Mouse (Mus musculus): ENCODE results near the gene Arhgap21.

Arhgap21 gene

GRCm38 (mm10) chr2:20966176-20967100 lies 2.2 kb downstream of the Arhgap21 start:
- DNase-seq, result peak; percentile 15

- DNase-seq, result no peak
These were observed 3.3 kb downstream of the Arhgap21 start for GRCm38 (mm10) chr2:20965361-20965760.

GRCm38 (mm10) chr2:20964461-20964860 lies 4.2 kb downstream of the Arhgap21 start:
- no peak for DNase-seq

- DNase-seq, result no peak
These were observed 5.4 kb downstream of the Arhgap21 start for GRCm38 (mm10) chr2:20963226-20963805.

- no peak for DNase-seq
These were observed 6.4 kb downstream of the Arhgap21 start for GRCm38 (mm10) chr2:20962284-20962683.

DNA sequence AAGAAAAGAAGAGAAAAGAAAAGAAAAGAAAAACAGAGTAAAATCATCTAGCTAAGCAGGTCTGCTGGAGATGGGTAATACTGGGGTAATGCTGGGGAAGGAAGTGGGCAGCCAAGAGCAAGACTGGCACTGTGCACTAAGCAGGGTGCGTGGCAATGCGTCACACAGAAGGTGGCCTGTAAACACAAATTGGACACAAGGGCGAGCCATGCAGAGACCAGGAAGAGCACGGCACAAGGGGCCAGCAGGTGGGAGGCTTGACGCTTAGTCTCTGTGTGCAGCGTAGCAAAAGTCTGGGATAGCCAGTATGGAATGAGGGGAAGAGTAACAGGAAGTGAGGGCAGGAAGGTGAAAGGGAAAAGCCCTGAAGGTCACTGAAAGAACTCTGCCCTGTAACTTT lies 6.9 kb downstream of the Arhgap21 start:
- DNase-seq, result peak; percentile 40

GRCm38 (mm10) chr2:20961295-20961694 lies 7.4 kb downstream of the Arhgap21 start:
- peak; percentile 27 for DNase-seq

DNA sequence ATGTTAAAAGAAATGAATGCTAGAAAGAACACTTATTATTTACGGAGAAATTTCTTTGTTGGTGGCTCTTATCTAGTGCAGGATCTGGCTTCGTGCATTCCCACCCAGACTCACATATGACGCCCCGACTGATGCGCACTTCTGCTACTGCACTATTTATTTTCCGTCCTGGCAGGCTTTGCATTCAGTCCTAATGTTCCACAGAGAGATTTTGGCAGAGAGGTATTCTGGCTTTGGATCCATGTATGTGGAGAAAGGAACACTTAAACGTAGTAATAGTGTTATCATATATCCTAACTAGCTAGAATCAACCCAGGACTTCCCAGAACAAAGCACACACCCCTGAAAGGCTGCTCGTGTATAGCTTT lies 8.0 kb downstream of the Arhgap21 start:
- no peak for DNase-seq

GRCm38 (mm10) chr2:20959906-20960667 lies 8.6 kb downstream of the Arhgap21 start:
- no peak for DNase-seq

DNA sequence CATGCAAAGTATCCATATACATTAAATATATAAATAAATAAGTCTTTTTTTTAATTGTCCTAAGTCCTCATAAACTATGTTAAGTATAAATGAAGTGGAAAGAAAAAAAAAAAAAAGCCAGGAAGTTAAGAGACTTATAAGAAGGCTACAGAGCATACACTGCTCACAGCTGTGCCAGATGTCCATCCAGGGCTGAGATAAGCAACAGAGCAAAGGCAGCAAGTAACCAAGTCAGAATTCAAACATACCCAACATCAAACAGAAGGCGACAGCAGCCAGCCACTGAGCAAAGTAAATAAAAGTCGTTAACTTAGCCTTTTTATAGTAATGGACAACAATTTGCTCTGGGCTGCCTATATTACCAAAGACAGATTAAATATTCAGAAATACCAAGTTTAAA lies 9.6 kb downstream of the Arhgap21 start:
- DNase-seq, result no peak

DNA sequence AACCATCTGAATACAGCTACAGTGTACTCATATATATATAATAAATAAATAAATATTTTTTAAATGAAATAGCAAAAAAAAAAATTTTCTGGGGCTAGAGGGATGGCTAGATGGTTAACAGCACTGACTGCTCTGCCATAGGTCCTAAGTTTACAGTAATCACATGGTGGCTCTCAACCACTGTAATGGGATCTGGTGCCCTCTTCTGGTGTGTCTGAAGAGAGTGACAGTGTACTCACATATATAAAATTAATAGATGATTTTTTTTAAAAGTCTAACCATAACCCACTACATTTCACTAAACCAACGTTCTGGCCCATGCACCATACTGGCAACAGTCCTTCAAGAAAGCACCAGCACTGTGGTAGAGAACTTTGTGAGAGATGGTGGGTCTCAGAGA lies 10.7 kb downstream of the Arhgap21 start:
- DNase-seq, result no peak

- no peak for DNase-seq
These were observed 12.0 kb downstream of the Arhgap21 start for GRCm38 (mm10) chr2:20956716-20957115.

DNA sequence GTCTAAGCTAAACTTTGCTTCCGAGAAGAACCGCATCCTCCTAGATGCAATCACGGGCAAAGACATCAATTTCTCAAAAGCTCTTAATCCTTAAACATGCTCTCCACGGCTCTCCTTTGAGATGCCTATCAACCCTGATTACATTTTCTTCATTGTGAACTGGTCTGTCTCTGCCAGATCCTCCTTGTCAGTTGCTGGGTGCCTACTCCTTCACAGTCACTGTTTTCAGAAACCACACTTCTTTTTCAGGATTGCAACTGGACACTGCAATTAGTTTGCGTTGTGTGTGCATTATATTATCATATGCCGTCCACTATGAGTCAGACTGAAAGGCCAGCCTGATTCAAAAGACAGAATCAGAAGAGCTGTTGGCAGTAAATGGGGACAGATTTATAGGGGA lies 12.7 kb downstream of the Arhgap21 start:
- DNase-seq, result no peak

DNA sequence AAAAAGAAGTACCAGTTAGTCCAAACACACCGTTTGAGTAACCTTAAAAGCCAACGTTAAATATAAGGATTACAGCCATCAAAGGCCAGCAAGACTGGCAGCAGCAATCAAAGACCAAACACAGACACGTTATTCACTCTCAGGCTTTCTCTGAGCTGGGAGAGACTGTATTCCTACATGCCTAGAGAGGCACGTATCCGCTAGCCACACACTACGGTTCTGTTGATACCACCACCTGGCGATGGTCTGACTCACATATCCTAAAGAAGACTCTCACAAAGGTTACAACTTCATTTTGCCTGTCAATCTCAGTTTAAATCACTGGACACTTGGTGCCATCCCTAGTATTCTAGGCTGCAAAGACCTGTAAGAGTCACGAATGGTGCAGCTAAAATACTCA lies 13.3 kb downstream of the Arhgap21 start:
- DNase-seq, result no peak

DNA sequence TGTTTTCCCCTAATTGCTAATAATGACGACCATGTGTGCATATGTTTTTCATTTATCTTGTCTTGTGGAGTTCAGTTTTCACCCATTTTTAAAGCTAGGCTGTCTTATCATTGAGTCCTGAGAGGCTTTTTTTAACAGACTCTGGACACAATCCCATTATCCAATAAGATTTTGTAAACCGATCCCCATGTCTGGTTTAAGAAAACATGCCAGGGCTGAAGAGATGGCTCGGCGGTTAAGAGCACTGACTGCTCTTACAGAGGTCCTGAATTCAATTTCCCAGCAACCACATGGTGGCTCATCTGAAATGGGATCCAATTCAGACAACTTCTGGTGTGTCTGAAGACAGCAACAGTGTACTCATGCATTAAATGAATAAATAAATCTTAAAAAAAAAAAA lies 16.0 kb downstream of the Arhgap21 start:
- DNase-seq, result no peak

- DNase-seq, result no peak
These were observed 19.5 kb downstream of the Arhgap21 start for GRCm38 (mm10) chr2:20949168-20949567.

- no peak for DNase-seq
These were observed 21.6 kb downstream of the Arhgap21 start for GRCm38 (mm10) chr2:20947036-20947435.

DNA sequence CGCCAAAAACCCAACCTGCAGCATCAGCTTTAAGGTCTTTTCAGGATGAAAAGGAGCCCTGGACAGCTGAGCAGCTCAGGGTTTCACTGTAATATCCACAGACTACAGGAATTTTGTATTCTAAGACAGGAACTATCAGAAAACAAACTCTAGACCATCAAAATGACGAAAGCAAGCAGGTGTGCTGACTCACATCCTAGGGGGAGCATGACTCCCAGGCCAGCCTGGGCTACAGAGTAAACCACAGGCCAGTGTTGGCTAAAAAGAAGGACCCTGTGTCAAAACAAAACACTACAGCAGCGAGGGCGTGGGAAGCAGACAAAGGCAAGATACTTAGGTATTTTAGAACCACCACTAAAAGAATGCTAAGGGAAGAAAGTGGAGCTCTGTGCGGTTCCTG lies 23.1 kb downstream of the Arhgap21 start:
- no peak for DNase-seq

DNA sequence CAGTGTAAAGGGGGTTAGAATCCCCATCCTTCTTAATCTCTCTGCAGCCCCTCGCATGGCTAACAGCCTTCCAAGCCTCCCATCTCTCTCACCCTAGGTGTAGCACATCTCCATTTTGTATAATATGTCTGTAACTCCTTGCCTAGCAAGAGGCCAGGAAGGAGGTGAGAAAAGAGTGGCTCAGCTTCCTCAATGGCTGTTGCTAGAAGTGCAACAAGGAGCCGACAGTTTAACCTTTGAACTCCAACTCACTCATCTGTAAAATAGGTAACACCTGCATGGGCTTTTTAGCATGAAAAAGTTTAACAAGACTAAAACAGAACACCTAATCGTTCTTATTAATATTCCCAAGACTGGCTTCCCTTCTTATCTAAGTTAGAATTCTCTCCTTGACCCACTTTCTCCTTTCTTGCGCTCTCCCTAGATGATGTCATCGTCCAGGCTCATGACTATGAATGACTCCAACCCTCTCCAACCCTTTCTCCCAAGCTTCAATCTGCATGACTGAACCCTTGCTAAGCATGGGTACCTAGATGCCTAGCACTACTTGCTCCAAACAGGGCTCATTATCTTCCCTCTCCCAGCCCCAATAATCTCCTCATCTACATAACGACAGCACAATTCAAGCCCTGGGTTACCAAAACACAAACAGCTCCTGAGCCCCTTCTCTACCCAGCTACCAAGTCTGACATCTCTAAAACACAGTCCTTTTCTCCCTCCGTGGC lies 24.8 kb downstream of the Arhgap21 start:
- DNase-seq, result no peak

GRCm38 (mm10) chr2:20943222-20943621 lies 25.5 kb downstream of the Arhgap21 start:
- DNase-seq, result peak; percentile 42

GRCm38 (mm10) chr2:20942434-20943198 lies 26.1 kb downstream of the Arhgap21 start:
- DNase-seq, result no peak

DNA sequence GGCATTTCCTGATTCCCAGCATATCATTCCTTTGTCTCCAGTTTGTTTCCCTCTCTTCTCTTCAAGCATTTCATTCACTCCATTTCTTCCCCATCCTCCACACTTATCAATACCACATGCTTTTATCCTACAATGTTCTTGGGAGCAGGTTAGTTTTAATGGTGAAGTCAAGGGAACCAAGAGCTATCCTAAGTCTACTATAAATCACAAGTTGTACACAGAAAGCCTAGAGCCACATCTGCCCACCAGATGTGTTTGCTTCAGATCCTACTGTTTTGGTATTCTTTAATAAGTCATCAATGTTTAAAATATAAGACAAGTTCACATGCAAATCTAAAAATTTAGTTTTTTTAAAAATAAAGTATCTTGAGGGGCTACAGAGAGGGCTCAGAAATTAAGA lies 27.6 kb downstream of the Arhgap21 start:
- DNase-seq, result no peak

Data from lung, postnatal 36 days (tissue).